Mouse (Mus musculus) heart, adult 2 months (tissue): ENCODE measurements around the gene Gm10282.

ENCODE experiments used
- CTCF ChIP-seq: fragments of 200-600 bp; IDR thresholded peaks from 2 replicates; pipeline ENCODE4 v1.8.1; 2022; ENCODE audit warnings: antibody characterized with exemption, mild to moderate bottlenecking, moderate library complexity
- POLR2A ChIP-seq: fragments of 200-500 bp; IDR thresholded peaks from 2 replicates; pipeline ENCODE4 v1.6.1; 2011; ENCODE audit warnings: mild to moderate bottlenecking, low read depth, low read length, control low read depth; ENCODE audit not compliant: insufficient read depth

- peak; percentile 80 for TF ChIP-seq CTCF
- no peak for TF ChIP-seq POLR2A
These were observed 32.7 kb downstream of the Gm10282 start for GRCm38 (mm10) chr8:72272361-72272760.
